Mouse (Mus musculus) hindbrain, postnatal 0 days (tissue): ENCODE measurements around the gene Tubg2. TPM values are rescaled to one million over a fixed set of nuclear protein-coding genes. Genes with fewer than 3 reads are reported as not detected.
"Not testable (repeated sequence)": the region's sequence is repeated elsewhere in the genome, so short reads cannot be mapped to it uniquely, and the experiment has no call there.

ENCODE experiments used
- ATAC-seq: fragments of 200-750 bp; cut with Nextera tagmentation; 2 replicates; pipeline ENCODE4 v1.8.0; 2017; ENCODE audit warnings: mild to moderate bottlenecking, moderate TSS enrichment, moderate library complexity
- DNase-seq: peaks from one replicate; pipeline ENCODE4 v3.0.0-alpha.2; 2015; ENCODE audit warnings: low spot score
- H3K27ac ChIP-seq: fragments of 300-500 bp; sonication (generic); 2 replicates; pipeline ENCODE4 v1.5.1; 2014; ENCODE audit warnings: mild to moderate bottlenecking
- H3K27me3 ChIP-seq: fragments of 300-500 bp; sonication (generic); 2 replicates; pipeline ENCODE4 v1.6.1; 2014; ENCODE audit warnings: low read length, mixed read lengths; ENCODE audit not compliant: insufficient read depth
- H3K36me3 ChIP-seq: fragments of 300-500 bp; sonication (generic); 2 replicates; pipeline ENCODE4 v1.6.1; 2014; ENCODE audit warnings: low read length, mixed read lengths; ENCODE audit not compliant: insufficient read depth
- H3K4me1 ChIP-seq: fragments of 300-500 bp; sonication (generic); 2 replicates; pipeline ENCODE4 v1.6.1; 2014; ENCODE audit warnings: antibody characterized with exemption, low read length, mixed read lengths; ENCODE audit not compliant: insufficient read depth
- H3K4me2 ChIP-seq: fragments of 300-500 bp; sonication (generic); 2 replicates; pipeline ENCODE4 v1.6.1; 2014; ENCODE audit warnings: low read depth, mild to moderate bottlenecking, low read length, moderate library complexity, mixed read lengths
- H3K4me3 ChIP-seq: fragments of 300-500 bp; sonication (generic); 2 replicates; pipeline ENCODE4 v1.5.1; 2014; ENCODE audit warnings: low read length
- H3K9ac ChIP-seq: fragments of 300-500 bp; sonication (generic); replicated peaks from 2 replicates; pipeline ENCODE4 v1.6.1; 2014; ENCODE audit warnings: mild to moderate bottlenecking, low read length, moderate library complexity, mixed read lengths
- H3K9me3 ChIP-seq: fragments of 300-500 bp; sonication (generic); 2 replicates; pipeline ENCODE4 v1.6.1; 2016; ENCODE audit warnings: low read length, mixed read lengths
- CTCF ChIP-seq: IDR thresholded peaks from 2 replicates; pipeline ENCODE4 v1.5.1; 2016; ENCODE audit warnings: antibody characterized with exemption, control low read depth, low read depth
- WGBS: fragments of 180-500 bp; shearing (Covaris S2); extraction: QIAGEN DNeasy Blood & Tissue Kit; methylation state at CpG from one replicate; pipeline ENCODE4 v1.1.7; 2014; 5-methylcytosine and 5-hydroxymethylcytosine counted together
- polyA plus RNA-seq: library from polyadenylated mRNA; unstranded; fragments of >200 nt; fragmentation: Nextera tagmentation; extraction: Ambion mirVana; gene quantifications from 2 replicates; pipeline ENCODE4 v1.2.1, GENCODE M21; 2015
- total RNA-seq: library from RNA; depleted of rRNA; stranded (reverse); fragments of >200 nt; gene quantifications from 2 replicates; pipeline ENCODE4 v1.2.3, GENCODE M21; 2014

Tubg2 gene
- total and polyA plus RNA-seq, 2 experiments from 2014 or later: 29.7 to 62.8 TPM

- peaks cover 6% of the 10 kb centered on the region for H3K36me3 ChIP-seq
- H3K27ac ChIP-seq: peak overlapping the region; percentile 94
- H3K4me3 ChIP-seq: peak overlapping the region; percentile 97
- DNase-seq: no peak
- peak overlapping the region; percentile 78 for H3K4me2 ChIP-seq
- H3K4me1 ChIP-seq: peaks cover 14% of the 10 kb centered on the region; the same call in 1 of the 2 replicates
- TF ChIP-seq CTCF: peak; percentile 24; the same call in 1 of the 2 replicates
- no peaks in the 10 kb centered on the region for H3K27me3 ChIP-seq
- no peaks in the 10 kb centered on the region for H3K9me3 ChIP-seq
- peak overlapping the region; percentile 93 for H3K9ac ChIP-seq
- WGBS: under 1% methylated on average over 39 of the region's 39 CpGs
- peak; percentile 71 for ATAC-seq
Observed at GRCm38 (mm10) chr11:101119131-101119760, 36.5 kb upstream of the Tubg2 start.

- TF ChIP-seq CTCF: peak; percentile 14; the same call in 1 of the 2 replicates
- ATAC-seq (peak; percentile 97), DNase-seq (peak; percentile 100)
- H3K27me3 ChIP-seq: no peaks in the 10 kb centered on the region
- peaks cover 6% of the 10 kb centered on the region for H3K36me3 ChIP-seq
- no peaks in the 10 kb centered on the region for H3K9me3 ChIP-seq
- peaks cover 14% of the 10 kb centered on the region; the same call in 1 of the 2 replicates for H3K4me1 ChIP-seq
- H3K27ac ChIP-seq: peak within 1 kb of the TSS; percentile 94
- under 1% methylated on average over 61 of the region's 61 CpGs for WGBS
- peak within 1 kb of the TSS; percentile 93 for H3K9ac ChIP-seq
- peak within 1 kb of the TSS; percentile 97 for H3K4me3 ChIP-seq
- peak within 1 kb of the TSS; percentile 78 for H3K4me2 ChIP-seq
Observed at GRCm38 (mm10) chr11:101119761-101120544, 35.8 kb upstream of the Tubg2 start, which contains the start of the genes Retreg3 and Tubg1. Gene Retreg3, minus strand, starts transcription at chr11:101119893. Gene Tubg1, plus strand, starts transcription at chr11:101119938.

- 21% methylated on average over 19 of the region's 19 CpGs for WGBS
- Histone ChIP-seq H3K9me3 (no peaks in the 10 kb centered on the region), H3K27me3 (no peaks in the 10 kb centered on the region), H3K9ac (peak overlapping the region; percentile 53), H3K4me1 (peaks cover 14% of the 10 kb centered on the region; the same call in 1 of the 2 replicates), H3K36me3 (peaks cover 6% of the 10 kb centered on the region), H3K4me2 (peak overlapping the region; percentile 78), H3K4me3 (peak overlapping the region; percentile 97), H3K27ac (peak overlapping the region; percentile 83)
- TF ChIP-seq CTCF: no peak
- DNase-seq (no peak), ATAC-seq (no peak)
Observed at GRCm38 (mm10) chr11:101120545-101121188, 35.0 kb upstream of the Tubg2 start.

GRCm38 (mm10) chr11:101124494-101124893 is 31.2 kb upstream of the Tubg2 start:
- H3K9me3 ChIP-seq, DNase-seq, H3K9ac ChIP-seq, H3K4me1 ChIP-seq, H3K27ac ChIP-seq, H3K27me3 ChIP-seq, ATAC-seq, H3K4me3 ChIP-seq, H3K4me2 ChIP-seq: not testable (repeated sequence)
- 96% methylated on average over 8 of the region's 8 CpGs for WGBS
- H3K36me3 ChIP-seq: peaks cover 16% of the 10 kb centered on the region

DNA sequence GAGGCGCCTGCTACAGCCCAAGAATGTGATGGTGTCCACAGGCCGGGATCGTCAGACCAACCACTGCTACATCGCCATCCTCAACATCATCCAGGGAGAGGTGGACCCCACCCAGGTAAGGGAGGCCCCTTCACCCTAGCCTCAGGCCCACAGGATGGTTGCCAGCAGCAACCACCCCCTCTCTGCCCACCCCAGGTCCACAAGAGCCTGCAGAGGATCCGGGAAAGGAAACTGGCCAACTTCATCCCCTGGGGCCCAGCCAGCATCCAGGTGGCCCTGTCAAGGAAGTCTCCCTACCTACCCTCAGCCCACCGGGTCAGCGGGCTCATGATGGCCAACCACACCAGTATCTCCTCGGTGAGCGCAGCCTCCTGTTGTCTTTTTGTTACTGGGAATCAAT is 30.7 kb upstream of the Tubg2 start:
- WGBS: 92% methylated on average over 5 of the region's 9 CpGs
- not testable (repeated sequence) for H3K4me3 ChIP-seq, H3K27ac ChIP-seq, ATAC-seq, H3K9ac ChIP-seq, H3K9me3 ChIP-seq, H3K4me1 ChIP-seq, H3K27me3 ChIP-seq, DNase-seq, H3K4me2 ChIP-seq
- peaks cover 16% of the 10 kb centered on the region for H3K36me3 ChIP-seq

- 68% methylated on average over 1 of the region's 1 CpGs for WGBS
- Histone ChIP-seq H3K9me3 (no peaks in the 10 kb centered on the region), H3K4me2 (no peak overlapping the region), H3K4me3 (no peak overlapping the region), H3K4me1 (no peaks in the 10 kb centered on the region), H3K9ac (no peak overlapping the region), H3K36me3 (peaks cover 16% of the 10 kb centered on the region), H3K27me3 (no peaks in the 10 kb centered on the region), H3K27ac (no peak overlapping the region)
- ATAC-seq: no peak
- TF ChIP-seq CTCF: peak; percentile 38
- no peak for DNase-seq
Observed at GRCm38 (mm10) chr11:101127075-101127474, 28.6 kb upstream of the Tubg2 start.
